Mouse (Mus musculus): ENCODE measurements around the gene Cdkn1b.

Cdkn1b gene

DNA sequence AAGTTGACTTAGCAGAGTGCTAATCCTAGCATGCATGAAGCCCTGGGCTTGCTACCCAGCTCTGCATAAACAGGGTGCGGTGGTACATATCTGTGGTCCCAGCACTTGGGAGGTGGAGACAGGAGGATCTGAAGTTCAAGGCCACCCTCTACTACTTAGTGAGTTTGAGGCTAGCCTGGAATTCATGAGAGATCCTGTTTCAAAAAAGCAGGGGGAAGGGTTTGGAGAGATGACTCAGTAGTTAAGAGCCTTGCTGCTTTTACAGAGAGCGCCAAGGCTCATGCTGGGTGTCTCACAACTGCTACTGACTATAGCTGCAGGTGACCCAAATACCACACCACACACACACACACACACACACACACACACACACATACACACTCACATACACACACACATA is 49.3 kb downstream of the Cdkn1b start:
- DNase-seq (ENCODE audit: low spot score in 2 of 2), result no peak

DNA sequence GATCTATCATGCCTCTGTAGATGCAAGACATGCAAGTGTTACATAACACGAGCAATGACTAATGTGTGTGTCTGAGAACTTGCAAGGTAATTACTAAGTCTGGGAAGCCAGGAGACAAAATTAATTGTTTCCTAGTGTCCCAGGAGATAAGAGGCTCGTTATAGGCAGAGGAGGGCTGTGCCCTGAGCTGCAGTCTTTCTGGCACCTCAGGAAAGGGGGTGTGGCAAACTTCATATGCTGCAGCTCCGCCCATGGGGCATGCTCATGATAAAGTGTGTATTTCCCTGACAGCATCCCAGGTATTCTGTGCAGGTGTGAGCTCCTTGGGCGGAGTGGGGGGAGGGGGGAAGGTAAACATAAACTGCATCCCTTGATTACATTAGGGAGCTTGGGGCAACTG is 51.9 kb downstream of the Cdkn1b start:
- DNase-seq (ENCODE audit: low spot score in 2 of 2), result no peak
